Mouse (Mus musculus): ENCODE measurements around the gene Trappc12.

GRCm38 (mm10) chr12:28686199-28686879 lies 63.9 kb downstream of the Trappc12 start:
- TF ChIP-seq CTCF (IDR thresholded peaks at IDR 0.05; ENCODE audit: low read depth, low read length) (no peak), TAL1 (conservative IDR thresholded peaks at IDR 0.05; ENCODE audit: low read depth, low read length) (no peak)
